Mouse (Mus musculus) megakaryocyte progenitor cell, adult 5-6 weeks (primary cell): ENCODE measurements at regions not wholly inside any gene's neighbourhood (a gene's known extent, or its start where the extent isn't known, plus 50 kb on each side); places are given as distances from the start of the nearest gene placed in this dataset.

Experiments
- ATAC-seq: replicated peaks from 2 replicates; pipeline ENCODE4 v1.8.0; 2016; ENCODE audit warnings: mild to moderate bottlenecking, moderate TSS enrichment, inconsistent platforms; ENCODE audit not compliant: poor library complexity

DNA sequence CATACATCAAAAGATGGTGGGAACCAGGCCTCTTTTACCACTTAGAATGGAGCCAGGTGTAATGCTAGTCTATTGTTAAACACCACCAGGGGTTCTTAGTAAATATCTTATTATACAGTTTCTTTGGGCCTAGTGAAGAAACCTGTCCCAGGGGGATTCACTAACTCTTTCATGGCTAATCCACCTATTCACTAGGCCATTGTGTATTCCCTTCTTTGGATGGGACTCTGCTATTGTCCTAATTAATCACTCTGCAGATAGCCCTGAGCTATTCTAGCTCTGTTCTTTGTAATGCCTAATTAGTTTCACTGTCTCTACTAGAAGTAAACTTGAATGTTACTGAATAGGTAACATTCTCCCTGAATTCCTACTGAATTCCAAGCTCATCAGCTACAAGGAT, 107.6 kb upstream of the Ahr start:
- no peak for ATAC-seq

DNA sequence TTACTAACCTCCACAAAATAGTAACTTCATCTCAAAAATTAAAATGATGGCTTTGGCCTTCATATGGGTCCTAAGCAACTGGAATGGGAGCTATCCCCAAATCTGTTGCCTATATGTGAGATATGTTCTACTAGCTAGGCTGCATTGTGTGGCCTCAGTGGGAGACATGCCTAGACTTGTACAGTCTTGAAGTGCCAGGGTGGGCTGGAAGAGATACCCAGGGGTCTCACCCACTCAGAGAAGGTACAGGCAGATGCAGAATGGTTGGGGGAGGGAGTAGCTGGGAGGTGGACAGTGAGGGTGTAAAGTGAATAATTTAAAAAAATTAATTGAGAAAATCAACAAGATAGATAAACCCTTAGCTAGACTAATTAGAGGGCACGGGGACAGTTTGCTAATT, 106.9 kb upstream of the Ahr start:
- no peak for ATAC-seq

- ATAC-seq: peak; percentile 60
Measured at GRCm38 (mm10) chr12:35640911-35641345, 106.1 kb upstream of the Ahr start.

DNA sequence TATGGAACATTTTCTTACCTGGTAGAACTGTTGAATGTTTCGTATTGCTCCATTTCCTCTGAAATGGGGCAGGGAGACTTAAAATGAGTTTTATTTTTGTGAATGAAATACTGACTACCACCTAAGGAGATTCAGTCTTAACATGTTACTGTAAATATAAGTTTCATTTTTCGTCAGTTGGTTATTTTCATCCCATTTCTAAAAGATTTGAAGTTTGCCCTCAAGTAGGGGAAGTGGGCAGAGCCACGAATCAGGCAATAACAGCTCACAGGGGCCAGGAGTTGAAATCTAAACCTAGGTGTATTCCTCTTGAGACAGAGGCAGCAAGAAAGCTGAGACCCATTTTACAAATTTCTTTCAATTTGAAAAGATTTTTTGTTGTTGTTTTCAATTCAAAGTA, 88.6 kb upstream of the Ahr start:
- no peak for ATAC-seq

DNA sequence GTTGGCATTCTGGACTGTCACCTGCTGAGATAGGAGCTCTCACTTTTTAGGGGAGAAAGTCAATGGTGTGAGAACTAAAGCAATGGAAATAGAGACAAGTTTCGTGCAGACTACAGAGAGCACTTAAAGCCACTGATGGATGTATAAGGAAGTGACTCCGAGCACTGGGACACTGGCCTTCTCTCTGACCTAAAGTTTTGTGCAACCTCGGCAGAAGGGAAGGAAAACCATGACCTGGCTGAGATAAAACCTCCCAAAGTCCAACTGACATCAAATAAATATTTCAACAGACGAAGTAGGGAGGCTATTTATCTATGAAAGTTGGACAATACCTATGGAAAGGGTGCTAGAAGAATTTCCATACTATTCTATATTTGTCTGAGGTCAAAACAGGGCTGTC, 80.0 kb upstream of the Ahr start:
- ATAC-seq: no peak

DNA sequence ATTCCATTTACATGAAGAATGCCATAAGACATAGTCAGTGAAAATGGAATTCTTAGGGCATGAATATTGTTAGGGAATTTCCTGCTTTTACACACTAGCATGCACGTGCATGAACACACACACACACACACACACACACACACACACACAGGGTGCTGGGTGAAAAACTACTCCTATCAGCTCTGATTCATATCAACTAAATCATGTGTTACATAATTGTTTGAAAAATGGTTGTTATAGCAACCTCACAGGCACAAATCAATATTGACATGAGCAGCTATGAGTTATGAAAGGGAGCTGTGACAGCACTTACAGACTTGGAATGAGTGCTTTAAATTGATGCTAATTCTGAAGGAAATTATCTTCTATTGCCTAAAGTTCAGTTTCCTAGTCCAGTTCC, 72.8 kb upstream of the Ahr start:
- ATAC-seq: no peak

DNA sequence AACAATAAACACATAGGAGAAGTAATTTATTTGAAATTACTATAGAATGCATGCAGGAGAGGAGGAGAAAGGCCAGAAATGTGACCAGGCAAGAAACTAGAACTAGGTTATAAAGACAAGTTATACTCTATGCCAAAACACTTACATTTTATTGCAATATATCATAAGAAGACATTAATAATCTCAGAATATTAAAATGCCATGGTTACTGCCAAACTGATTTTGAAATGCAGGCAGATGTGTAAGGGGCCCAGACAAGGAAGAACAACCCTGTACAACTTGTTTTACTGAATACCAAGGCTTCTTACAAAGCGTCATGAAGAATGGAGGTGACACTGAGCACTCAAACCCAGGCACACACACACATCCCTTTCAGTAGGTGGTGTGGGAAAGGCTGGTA, 68.9 kb upstream of the Ahr start:
- no peak for ATAC-seq

DNA sequence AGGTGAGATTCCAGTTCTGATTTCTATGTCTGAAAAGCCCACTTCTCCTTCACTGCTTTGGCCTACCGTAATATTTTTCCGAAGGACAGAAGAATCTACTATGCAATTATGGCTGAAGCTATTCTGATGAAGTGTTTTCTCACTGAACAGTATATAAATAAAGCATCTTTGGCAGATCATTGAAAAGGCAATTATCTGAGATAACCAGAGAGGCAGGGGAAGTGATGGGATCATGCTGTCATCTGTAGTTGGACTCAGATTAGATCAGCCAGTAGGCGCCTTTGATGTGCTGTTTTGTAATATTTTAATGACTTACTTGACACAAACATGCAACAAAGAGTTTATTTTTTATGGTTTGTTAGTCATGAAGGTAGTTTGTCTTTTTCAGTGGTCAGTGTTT, 67.8 kb upstream of the Ahr start:
- no peak for ATAC-seq

GRCm38 (mm10) chr12:35598298-35598697, 63.5 kb upstream of the Ahr start:
- ATAC-seq: peak; percentile 68

- ATAC-seq: 0 out of 2 replicates have a peak, but pooled peaks have one; percentile 14
Measured at GRCm38 (mm10) chr12:35592866-35593265, 58.0 kb upstream of the Ahr start.
